Mouse (Mus musculus): ENCODE results near the gene D5Ertd577e.
"Not testable (repeated sequence)": the region's sequence is repeated elsewhere in the genome, so short reads cannot be mapped to it uniquely, and the experiment has no call there.

The D5Ertd577e gene

DNA sequence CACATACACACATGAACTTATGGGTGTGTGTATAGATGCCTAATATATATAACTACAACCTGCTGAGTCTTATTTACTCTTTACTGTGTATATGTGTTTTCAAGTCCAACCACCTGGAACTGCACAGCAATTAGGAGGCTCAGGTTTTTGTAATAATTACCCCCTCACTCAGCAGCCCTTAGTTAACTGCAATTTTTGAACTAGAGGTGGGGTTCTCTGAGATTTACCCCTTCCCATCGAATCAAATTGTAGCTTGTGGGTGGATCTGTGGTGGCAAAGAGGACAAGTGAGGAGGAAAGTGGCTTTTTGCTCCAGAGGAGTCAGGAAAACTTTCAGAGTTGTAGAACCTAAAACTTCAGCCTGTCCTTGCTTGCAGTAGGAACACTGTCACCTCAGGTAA is at the start of gene D5Ertd577e:
D5Ertd577e (plus strand) TSS at position 301 of the 400 bp plus-strand sequence.
- not testable (repeated sequence) for DNase-seq

DNA sequence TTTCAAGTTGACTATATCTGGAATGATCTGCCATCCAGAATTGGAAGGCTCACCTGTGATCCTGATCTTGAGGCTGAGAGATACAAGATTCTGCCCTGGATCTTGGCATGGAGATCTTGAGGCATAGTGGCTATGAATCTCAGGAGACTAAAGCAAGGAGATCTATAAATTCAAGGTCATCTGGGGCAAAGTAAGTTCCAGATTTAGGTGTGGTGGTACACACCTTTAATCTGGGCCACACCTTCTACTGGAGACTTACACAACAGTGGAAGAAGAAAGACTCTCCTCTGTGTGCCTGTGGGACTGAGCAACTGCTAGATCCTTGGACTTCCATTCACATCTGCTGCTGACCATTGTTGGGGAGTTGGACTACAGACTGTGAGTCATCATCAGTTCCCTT is 53.9 kb downstream of the D5Ertd577e start, which contains the start of gene Gm3286:
Gm3286 (plus strand) TSS at position 301 of the 400 bp plus-strand sequence.
- not testable (repeated sequence) for DNase-seq
